Mouse (Mus musculus) kidney, adult 2 months (tissue): ENCODE data around the gene Ryr1.

ENCODE experiments used
- CTCF ChIP-seq: fragments of 200-500 bp; conservative IDR thresholded peaks from 2 replicates; pipeline ENCODE4 v1.5.1; 2011; ENCODE audit warnings: low read depth, mild to moderate bottlenecking, control low read depth, low read length, moderate library complexity, mixed read lengths; ENCODE audit not compliant: insufficient read depth, insufficient read length
- POLR2A ChIP-seq: fragments of 200-500 bp; IDR thresholded peaks from one replicate; pipeline ENCODE4 v1.6.1; 2011; ENCODE audit warnings: low read depth, low read length, control low read depth

DNA sequence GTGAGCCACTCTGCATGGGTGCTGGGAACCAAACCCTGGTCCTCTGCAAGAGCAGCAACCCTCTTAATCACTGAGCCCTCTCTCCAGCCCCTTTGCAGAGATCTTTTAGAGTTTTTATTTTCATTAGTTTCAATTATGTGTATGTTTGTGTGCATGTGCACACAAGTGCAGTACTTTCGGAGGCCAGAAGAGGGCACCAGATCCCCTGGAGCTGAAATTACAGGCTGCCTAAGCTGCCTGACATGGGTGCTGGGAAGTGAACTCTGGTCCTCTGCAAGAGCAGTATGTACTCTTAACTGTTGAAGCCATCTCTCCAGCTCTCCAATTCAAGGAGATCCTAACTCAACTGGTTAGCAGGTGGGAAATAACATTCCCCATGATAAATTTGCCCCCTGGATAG lies 110.0 kb downstream of the Ryr1 start:
- 0 out of 2 replicates have a peak, but pooled peaks have one; percentile 12 for TF ChIP-seq CTCF
- TF ChIP-seq POLR2A = no peak
